Mouse (Mus musculus): ENCODE measurements around the gene Clptm1l.
A peak's percentile ranks its signal among the peaks of the same experiment; 100 is the strongest.

Clptm1l gene

DNA sequence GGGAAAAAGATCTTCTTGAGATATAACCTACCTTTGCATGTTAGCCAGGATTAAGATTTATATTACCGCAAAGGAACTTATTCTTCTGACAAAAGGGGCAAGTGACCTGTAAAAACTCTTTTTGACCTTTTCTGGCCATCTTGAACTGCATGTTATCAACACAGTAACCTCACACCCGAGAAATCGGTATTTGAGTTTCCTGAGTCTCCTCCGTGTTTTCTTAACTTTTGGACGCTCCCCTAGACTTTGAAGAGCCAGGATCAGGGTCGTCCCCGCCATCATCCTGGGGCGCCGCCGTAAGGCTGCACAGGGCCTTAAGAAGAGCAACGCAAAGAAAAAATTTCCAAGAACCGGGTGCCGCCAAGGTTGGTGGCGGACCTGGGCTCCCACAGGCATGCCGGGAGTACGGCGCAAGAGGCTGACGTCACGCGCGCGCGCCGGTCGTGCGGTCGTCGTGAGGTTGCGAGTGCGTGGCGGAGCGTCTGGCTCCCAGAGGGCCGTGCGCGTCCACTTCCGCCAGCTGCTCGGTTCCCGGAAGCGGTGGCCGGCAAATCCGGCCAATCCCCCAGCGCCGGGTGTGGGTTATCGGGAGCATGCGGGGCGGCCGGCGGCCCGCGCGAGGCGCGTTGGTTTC is at the start of gene Clptm1l:
Gene Clptm1l, plus strand, starts transcription at position 485 of the 634 bp plus-strand sequence.
- DNase-seq (ENCODE audit: low spot score in 2 of 2) = peak; percentile 95 to 96

DNA sequence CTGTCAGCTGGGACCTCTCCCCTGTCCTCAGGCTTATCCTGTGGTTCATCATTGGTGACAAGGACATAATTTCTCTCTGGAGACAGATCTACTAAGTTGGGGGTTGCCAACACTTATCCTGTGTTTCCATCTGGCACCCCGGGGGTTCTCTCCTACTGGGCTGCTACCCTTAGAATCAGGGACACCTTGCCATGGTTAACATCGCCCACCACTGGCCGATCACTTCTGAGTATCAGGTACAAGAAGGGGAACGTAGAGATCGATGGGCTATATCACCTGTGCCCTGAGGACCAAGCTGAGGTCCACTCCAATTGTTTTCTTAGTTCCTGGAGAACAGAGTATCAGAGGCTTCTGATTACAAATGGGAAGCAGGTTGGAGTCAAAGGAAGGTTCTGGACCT is 39.6 kb upstream of the Clptm1l start:
- no peak for DNase-seq (ENCODE audit: low spot score in 2 of 2)

DNA sequence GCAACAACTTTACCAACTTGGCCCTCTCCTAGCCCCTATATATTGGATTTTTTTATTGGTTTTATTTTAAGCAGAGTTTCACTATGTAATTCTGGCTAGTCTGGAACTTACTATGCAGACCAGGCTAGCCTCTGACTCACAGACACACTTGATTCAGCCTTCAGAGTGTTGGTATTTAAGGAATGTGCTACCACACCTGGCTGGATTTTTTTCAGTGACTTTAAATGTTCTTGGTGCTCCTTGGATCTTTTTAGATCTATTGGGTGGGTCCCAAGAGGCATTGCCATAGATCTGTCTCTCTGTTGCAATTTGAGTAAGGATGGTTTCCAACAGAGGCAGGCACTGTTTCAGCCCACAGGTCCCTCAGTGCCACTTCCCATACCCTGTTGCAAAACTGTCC is 28.8 kb upstream of the Clptm1l start:
- no peak for DNase-seq (ENCODE audit: low spot score in 2 of 2)

DNA sequence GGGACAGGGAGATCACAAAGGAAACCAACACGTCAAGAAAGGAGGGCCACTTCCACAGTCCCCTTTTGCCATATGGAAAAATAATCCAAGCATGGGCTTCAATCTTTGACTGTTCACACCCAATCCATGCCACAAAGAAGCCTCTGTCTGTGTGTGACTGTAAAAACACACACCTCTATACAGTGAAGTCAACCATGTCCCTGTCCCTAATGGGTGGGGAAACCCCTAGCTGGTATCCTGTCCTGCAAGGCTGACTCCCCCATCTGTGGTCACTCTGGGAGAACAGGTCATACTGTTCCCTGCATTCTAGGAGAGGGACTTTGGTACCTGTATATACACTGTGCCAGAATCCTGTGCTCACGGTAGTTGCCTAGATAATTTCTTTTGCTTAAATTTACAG is 26.5 kb upstream of the Clptm1l start:
- DNase-seq (ENCODE audit: low spot score in 2 of 2) = no peak

DNA sequence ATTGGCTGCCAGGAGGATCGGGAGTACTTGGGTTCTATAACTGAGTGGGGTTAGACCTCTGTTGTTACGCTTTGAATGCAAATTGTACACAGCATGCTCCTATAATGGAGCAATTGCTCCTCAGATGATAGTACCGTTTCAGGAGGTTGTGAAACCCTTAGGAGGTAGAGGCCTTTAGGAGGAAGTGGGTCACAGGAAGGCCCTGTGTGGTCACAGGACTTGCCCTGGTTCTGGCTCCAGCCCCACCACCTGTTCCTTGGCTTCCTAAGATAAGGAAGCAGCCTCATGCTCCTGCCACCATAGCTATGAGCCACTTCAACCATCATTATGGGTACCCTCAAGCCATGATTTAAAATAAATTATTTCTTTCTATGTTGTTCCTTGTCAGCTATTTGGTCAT is 12.3 kb upstream of the Clptm1l start:
- DNase-seq (ENCODE audit: low spot score in 2 of 2) = no peak

DNA sequence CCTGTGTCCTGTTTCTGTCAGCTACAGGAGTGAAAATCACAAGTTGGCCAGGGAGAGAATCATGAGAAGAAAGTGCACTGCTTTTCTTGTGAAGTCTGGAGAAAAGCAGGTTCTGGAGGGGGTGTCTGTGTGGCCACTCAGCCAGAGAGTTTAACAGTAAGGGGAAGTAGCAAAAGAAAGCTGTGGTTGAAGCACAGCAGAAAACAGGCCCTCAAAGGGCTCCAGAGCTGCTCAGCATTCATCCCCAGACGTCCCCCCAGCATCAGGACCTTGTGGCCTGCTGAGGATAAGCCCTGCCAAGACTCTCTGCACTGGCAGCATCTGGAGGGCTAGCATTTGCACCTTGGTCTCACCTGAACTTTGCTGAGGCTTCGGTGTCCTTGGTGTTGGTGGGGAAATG is 11.3 kb upstream of the Clptm1l start:
- DNase-seq (ENCODE audit: low spot score in 2 of 2) = no peak

DNA sequence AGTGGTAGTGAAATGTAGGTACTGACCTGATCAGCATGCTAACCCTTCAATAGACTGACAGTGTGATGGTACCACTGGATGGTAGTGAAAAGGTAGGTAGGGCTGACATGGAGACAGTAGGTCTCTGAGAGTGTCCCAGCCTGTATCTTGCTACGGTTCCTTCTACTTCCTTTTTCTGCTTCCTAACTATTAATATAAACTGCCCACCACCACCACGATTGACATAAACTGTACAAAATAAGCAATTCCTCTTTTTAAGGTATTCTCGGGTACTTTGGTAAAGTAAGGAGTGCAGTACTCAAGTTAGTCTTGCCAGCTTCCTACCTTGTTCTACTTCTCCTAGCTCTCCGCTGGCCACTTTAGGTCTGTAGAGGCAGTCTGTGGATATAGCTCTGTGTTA is 7.5 kb upstream of the Clptm1l start:
- DNase-seq (ENCODE audit: low spot score in 2 of 2) = no peak

DNA sequence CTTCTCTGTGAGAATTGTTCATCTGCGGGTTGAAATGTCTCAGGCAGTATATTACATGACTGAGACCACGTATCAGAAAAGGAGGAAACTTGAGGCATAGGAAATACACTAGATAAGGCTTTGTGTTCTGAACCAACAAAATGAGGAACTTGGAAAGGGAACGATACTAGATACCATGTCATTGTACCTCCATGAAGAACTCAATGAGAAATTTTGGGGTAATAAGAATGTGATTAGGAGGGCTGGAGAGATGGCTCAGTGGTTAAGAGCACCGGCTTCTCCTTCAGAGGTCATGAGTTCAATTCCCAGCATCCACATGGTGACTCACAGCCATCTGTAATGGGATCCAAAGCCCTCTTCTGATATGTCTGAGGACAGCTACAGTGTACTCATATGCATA is 3.6 kb upstream of the Clptm1l start:
- no peak for DNase-seq (ENCODE audit: low spot score in 2 of 2)

DNA sequence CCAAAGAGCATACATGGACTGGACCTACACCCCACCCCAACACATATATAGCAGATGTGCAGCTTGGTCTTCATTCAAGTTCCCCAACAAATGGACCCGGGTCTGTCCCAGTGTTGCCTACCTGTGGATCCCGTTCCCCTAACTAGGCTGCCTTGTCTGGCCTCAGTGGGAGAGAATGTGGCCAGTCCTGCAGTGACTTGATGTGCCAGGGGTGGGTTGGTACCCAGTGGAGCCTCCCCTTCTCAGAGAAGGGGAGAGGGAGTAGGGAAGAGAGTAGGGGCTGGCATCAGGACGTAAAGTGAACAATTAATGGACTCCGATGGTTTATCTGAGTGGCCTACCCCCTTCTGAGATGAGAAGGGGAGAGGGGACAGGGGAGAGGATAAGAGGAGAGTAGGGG is 760 bp upstream of the Clptm1l start:
- DNase-seq (ENCODE audit: low spot score in 2 of 2) = no peak

DNA sequence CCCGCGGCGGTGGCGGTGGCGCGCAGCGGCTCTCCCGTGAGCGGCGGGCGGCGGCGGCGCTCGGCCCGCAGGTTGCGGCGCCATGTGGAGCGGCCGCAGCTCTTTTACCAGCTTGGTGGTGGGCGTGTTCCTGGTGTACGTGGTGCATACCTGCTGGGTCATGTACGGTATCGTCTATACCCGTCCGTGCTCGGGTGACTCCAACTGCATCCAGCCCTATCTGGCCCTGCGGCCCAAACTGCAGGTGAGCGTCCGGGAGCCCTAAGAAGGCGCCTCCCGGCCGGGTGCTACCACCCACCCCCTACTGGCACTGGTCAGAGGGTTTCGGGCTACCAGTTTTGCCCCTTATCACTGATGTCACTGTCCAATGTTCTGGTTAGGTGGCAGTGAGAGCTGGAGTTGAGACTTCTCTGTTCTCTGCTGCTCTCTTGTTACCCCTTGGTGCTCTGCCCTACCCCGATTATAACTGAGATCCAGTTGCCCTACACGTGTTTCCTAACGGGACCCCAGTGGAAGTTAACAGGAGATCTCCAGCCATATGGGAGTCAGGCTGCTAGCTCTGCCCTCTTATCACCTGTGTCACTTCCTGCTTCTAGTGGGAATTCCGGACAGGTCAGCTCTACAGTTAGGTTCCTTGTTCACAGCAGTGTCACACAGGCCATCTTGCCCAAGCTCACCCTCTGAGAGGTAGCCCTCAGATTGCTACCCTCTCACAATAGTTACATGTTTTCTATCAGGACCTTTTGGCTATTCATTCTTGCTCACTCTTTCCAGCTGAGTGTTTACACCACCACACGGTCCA is 551 bp downstream of the Clptm1l start:
- no peak for DNase-seq (ENCODE audit: low spot score in 2 of 2)

DNA sequence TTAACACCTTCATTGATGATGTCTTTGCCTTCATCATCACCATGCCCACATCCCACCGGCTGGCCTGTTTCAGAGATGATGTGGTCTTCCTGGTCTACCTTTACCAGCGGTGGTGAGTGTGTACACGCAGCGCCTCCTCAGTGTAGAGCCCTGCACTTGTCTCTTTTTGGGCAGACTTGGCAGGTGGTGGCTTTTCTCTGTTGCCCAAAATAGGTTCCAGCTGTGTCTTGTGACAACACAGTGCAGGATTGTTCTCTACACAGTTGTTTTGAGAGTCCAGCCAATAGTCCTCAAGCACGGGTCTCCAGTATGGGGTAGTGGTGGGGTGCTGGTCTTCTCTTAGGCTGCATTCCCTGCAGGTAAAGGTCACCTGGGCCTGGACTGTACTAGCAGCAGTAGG is 14.6 kb downstream of the Clptm1l start:
- peak; percentile 19 to 37 for DNase-seq (ENCODE audit: low spot score in 2 of 2)

DNA sequence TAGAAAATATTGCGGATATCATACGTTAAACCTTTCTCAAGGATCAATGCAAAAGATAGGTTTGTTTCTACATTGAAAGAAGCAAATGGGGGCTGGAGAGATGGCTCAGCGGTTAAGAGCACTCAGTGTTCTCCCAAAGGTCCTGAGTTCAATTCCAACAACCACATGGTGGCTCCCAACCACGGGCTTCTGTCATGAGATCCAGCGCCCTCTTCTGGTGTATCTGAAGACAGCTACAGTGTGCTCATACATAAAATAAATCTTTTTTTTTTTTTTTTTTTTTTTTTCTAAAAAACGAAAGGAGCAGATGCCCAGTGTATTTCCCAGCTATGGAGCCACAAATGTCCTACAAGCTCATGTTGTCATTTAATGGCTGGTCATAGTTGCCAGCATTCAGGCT is 16.8 kb downstream of the Clptm1l start:
- DNase-seq (ENCODE audit: low spot score in 2 of 2) = no peak

DNA sequence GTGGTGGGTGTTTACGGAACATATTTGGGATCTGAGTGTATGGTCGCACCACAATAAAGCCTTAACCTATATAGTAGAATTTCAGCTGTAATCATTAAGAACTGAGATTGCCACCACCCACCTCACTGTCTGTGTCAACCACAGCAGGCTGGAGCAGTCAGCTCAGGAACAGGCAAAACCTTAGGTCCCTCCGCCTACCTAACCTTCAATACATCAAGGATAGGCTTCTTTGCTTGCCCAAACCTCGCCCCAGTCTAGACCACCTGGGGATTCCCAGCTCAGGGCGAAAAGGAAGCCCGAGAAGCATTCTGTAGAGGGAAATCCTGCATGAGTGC is 22.6 kb downstream of the Clptm1l start:
- no peak for DNase-seq (ENCODE audit: low spot score in 2 of 2)

DNA sequence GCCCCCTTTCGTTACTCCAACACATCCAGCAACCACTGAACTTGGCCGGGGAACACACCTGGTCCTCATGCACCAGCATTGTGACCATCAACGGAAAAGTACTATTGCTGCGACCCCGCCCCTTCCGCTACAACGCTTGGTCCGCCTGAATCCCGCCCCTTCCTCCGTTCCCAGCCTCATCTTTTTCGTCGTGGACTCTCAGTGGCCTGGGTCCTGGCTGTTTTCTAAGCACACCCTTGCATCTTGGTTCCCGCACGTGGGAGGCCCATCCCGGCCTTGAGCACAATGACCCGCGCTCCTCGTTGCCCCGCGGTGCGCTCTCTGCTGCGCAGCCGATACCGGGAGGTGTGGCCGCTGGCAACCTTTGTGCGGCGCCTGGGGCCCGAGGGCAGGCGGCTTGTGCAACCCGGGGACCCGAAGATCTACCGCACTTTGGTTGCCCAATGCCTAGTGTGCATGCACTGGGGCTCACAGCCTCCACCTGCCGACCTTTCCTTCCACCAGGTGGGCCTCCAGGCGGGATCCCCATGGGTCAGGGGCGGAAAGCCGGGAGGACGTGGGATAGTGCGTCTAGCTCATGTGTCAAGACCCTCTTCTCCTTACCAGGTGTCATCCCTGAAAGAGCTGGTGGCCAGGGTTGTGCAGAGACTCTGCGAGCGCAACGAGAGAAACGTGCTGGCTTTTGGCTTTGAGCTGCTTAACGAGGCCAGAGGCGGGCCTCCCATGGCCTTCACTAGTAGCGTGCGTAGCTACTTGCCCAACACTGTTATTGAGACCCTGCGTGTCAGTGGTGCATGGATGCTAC is 23.1 kb downstream of the Clptm1l start, which contains the start of gene Tert:
Gene Tert, plus strand, starts transcription at position 167 of the 805 bp plus-strand sequence.
- peak in 1 of 2 experiments; percentile 12 for DNase-seq (ENCODE audit: low spot score in 2 of 2)

DNA sequence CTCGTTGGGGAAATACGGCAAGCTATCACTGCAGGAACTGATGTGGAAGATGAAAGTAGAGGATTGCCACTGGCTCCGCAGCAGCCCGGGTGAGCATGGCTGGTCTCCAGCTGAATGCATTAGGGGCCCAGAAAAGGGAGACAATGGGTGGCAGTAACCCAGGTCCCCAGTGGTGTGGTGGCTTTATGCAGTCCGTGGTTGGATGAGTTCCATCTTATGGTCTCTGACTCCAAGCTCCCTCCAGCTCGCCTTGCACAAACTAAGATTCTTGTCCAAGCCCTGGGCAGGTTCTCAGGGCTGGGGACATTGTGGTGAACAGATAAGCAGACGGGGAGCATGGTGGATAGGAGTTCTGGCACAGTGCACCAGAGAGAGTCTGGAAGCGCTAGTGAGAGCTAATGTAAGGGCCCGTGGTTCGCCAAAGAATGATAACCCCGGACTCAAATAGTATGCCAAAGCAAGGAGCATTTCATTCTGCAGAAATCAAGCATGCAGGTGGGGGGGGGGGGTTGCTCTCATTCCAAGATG is 24.8 kb downstream of the Clptm1l start:
- DNase-seq (ENCODE audit: low spot score in 2 of 2) = no peak

DNA sequence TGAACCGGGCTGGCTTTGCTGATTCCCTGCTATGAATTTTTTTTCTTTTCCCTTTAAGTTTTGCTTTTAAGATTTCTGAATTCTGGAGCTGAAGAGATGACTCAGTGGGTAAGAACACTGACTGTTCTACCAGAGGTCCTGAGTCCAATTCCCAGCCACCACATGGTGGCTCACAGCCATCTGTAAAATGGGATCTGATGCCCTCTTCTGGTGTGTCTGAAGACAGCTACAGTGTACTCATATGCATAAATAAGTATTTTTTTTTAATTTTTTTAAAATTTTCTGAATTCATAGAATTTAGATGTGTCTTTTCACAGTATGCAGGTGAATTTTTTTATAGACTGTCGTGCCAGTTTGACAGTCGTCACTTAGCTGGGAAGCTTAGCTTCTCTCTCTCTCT is 28.0 kb downstream of the Clptm1l start:
- DNase-seq (ENCODE audit: low spot score in 2 of 2) = no peak

DNA sequence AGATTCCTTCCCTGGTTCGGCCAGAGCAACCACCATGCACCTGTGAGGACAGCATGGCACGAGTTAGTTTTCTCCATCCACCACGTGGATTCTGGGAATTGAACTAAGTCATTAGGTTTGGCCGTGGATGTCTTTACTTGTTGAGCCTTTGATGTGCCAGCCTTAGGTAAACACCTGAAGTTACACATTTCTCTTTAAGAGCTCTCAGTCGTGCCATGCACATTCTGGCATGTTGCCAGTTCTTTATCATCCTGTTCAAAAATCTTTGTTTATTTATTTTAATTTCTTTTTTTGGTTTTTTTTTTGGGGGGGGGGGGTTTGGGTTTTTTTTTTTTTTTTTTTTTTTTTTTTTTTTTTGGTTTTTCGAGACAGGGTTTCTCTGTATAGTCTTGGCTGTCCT is 34.0 kb downstream of the Clptm1l start:
- DNase-seq (ENCODE audit: low spot score in 2 of 2) = no peak

DNA sequence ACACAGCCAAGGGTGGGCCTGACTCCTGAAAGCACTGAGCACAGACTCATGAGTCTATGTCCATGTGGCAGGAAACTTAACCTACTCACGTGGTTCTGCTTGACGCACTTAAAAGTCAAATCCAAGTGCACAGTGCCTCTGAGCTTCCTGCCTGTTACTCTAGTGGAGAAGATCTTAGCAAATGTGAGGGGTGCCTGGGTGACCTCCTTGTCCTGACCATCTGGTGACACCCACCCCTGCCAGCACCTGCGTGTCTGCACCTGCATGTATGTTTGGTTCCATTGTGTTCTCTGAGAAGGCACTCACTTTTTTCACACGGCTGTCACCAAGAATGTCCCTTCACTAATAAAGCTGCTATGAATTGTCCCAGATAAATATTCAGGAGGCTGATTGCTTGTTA is 37.5 kb downstream of the Clptm1l start:
- no peak for DNase-seq (ENCODE audit: low spot score in 2 of 2)

DNA sequence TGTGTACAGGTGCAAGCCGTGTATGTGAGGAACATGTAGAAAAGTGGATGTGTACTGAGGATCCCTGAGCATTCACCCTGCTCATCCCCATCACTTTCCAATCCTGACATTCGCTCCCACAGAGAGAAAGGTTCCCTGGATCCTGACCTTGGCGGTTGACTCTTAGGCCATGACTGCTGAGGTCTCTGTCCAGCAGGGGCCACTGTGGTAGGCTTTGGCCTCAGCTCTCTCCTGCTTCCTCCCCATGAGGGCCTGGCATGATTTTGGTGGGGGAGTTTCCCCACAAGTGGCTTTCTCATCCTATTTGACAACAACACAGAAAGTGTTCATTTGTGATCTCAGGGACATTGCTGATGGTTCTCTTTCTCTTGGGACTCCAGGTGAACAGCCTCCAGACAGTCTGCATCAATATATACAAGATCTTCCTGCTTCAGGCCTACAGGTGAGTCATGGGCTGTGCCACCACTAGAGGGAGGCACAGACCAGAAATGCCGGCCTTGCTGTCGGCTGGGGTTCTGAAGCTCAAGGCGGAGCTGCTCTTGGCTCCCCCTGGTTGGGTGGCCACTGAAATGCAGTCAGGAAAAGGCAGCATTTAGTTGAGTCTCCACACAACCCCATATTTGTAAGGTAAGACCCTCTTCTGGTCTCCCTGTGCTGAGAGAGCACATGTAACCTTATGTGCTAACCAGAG is 42.7 kb downstream of the Clptm1l start:
- DNase-seq (ENCODE audit: low spot score in 2 of 2) = peak in 1 of 2 experiments; percentile 8

DNA sequence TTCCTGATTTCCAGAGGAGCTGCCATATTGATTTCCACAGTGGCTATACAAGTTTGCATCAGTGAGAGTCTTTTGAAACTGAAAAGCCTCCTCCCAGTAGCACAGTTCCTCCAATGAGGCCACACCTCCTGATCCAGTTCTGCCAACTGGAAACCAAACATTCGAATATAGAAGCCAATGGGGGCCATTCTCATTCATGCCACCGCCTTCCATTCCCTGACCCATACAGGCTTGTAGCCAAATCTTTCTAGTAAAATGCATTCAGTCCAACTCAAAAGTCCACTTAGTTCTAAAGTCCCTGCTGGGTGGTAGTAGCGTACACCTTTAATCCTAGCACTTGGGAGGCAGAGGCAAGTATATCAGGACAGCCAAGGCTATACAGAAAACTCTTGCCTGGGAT is 49.5 kb downstream of the Clptm1l start:
- DNase-seq (ENCODE audit: low spot score in 2 of 2) = no peak

DNA sequence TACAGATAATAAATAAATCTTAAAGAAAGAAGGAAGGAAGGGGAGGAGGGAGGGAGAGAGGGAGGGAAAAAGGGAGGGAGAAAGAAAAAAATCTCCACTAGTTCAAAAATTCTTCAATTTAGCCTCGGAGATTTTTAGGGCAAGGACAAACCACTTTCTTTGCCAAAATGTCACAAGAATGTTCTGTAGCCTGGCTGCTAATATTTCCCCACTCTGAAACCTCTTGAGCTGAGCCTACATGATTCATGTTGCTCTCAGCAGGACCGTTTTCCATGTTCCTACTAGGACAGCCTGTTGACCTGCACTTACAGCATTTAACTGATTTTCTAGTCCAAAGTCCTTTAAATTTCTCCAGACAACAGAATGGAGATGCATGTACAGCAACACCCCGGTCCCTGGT is 51.2 kb downstream of the Clptm1l start:
- DNase-seq (ENCODE audit: low spot score in 2 of 2) = no peak

DNA sequence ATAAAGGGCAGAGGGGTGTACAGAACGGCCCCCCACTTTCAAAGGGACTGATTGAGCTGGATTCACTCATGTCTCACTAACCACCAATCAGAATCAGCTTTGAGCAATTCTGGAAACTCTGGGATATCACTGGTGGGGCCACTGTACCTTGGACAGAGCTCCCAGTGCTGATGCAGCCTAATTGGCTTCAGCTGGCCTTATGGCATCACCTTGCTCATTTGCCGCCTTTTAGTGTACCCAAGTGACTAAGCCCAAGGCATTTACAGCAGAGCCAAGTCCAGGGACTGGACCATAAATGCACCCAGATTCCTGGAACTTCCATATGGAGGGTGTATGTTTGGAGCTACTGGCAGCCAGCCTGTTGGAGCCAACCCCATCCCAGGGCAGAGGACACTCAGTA is 55.1 kb downstream of the Clptm1l start:
- DNase-seq (ENCODE audit: low spot score in 2 of 2) = no peak
